Mouse (Mus musculus): ENCODE results near the gene Prr5l. TPM values are rescaled to one million over a fixed set of nuclear protein-coding genes. Genes with fewer than 3 reads are reported as not detected.
A peak's percentile ranks its signal among the peaks of the same experiment; 100 is the strongest.

Prr5l gene
- polyA plus RNA-seq, 2 experiments = 1.4 to 1.7 TPM

GRCm38 (mm10) chr2:101802240-101802639 is 80.6 kb downstream of the Prr5l start:
- 68% methylated on average over 6 of the region's 6 CpGs for WGBS (ENCODE audit: insufficient replicate concordance)
- no peaks in the 10 kb centered on the region for H3K4me1 ChIP-seq (replicated peaks; ENCODE audit: control insufficient read depth in 2 of 2, insufficient read depth in 2 of 2, low read length in 1 of 2)
- no peaks in the 10 kb centered on the region for H3K9me3 ChIP-seq (ENCODE audit: control insufficient read depth, low read length)
- H3K4me2 ChIP-seq (ENCODE audit: low read depth) = no peak overlapping the region
- H3K4me3 ChIP-seq (ENCODE audit: insufficient read depth in 1 of 2, low read depth in 2 of 2, low read length in 2 of 2) = no peak overlapping the region
- no peak for DNase-seq (ENCODE audit: low read depth in 3 of 3, low spot score in 3 of 3)
- no peak overlapping the region for H3K9ac ChIP-seq (replicated peaks)
- ATAC-seq (ENCODE audit: insufficient read depth) = no peak
- H3K27ac ChIP-seq = no peak overlapping the region
- H3K36me3 ChIP-seq (replicated peaks; ENCODE audit: control insufficient read depth, insufficient read depth, low read depth) = no peaks in the 10 kb centered on the region
- peaks cover 10% of the 10 kb centered on the region for H3K27me3 ChIP-seq (ENCODE audit: control insufficient read depth, insufficient read depth, low read length)
- no peak for TF ChIP-seq CTCF (IDR thresholded peaks at IDR 0.05; ENCODE audit: low read depth)
- TF ChIP-seq EP300 (IDR thresholded peaks at IDR 0.05; ENCODE audit: low read depth) = no peak

GRCm38 (mm10) chr2:101797901-101798250 is 85.0 kb downstream of the Prr5l start:
- Histone ChIP-seq H3K4me2 (ENCODE audit: low read depth) (peak overlapping the region; percentile 59), H3K27ac (no peak overlapping the region), H3K27me3 (ENCODE audit: control insufficient read depth, insufficient read depth, low read length) (peaks cover 22% of the 10 kb centered on the region), H3K4me1 (replicated peaks; ENCODE audit: control insufficient read depth in 2 of 2, insufficient read depth in 2 of 2, low read length in 1 of 2) (0 out of 4 replicates have a peak, but pooled peaks cover 0 to 3% of the 10 kb centered on the region in 2 experiments), H3K9me3 (ENCODE audit: control insufficient read depth, low read length) (no peaks in the 10 kb centered on the region), H3K4me3 (ENCODE audit: insufficient read depth in 1 of 2, low read depth in 2 of 2, low read length in 2 of 2) (peak overlapping the region; percentile 50 to 59), H3K36me3 (replicated peaks; ENCODE audit: control insufficient read depth, insufficient read depth, low read depth) (no peaks in the 10 kb centered on the region), H3K9ac (replicated peaks) (no peak overlapping the region)
- TF ChIP-seq EP300 (IDR thresholded peaks at IDR 0.05; ENCODE audit: low read depth) (no peak), CTCF (IDR thresholded peaks at IDR 0.05; ENCODE audit: low read depth) (no peak)
- no peak for ATAC-seq (ENCODE audit: insufficient read depth)
- no peak for DNase-seq (ENCODE audit: low read depth in 3 of 3, low spot score in 3 of 3)
- whole genome bisulfite sequencing (ENCODE audit: insufficient replicate concordance) = 3% methylated on average over 19 of the region's 19 CpGs

- DNase-seq (ENCODE audit: low read depth in 3 of 3, low spot score in 3 of 3) (no peak), ATAC-seq (ENCODE audit: insufficient read depth) (peak; percentile 45)
- peaks cover 22% of the 10 kb centered on the region for H3K27me3 ChIP-seq (ENCODE audit: control insufficient read depth, insufficient read depth, low read length)
- H3K36me3 ChIP-seq (replicated peaks; ENCODE audit: control insufficient read depth, insufficient read depth, low read depth) = no peaks in the 10 kb centered on the region
- H3K4me2 ChIP-seq (ENCODE audit: low read depth) = peak overlapping the region; percentile 59
- under 1% methylated on average over 49 of the region's 49 CpGs for WGBS (ENCODE audit: insufficient replicate concordance)
- H3K27ac ChIP-seq = no peak overlapping the region
- H3K9me3 ChIP-seq (ENCODE audit: control insufficient read depth, low read length) = no peaks in the 10 kb centered on the region
- H3K4me3 ChIP-seq (ENCODE audit: insufficient read depth in 1 of 2, low read depth in 2 of 2, low read length in 2 of 2) = peak overlapping the region; percentile 50 to 59
- H3K4me1 ChIP-seq (replicated peaks; ENCODE audit: control insufficient read depth in 2 of 2, insufficient read depth in 2 of 2, low read length in 1 of 2) = 0 out of 4 replicates have a peak, but pooled peaks cover 0 to 3% of the 10 kb centered on the region in 2 experiments
- TF ChIP-seq CTCF (IDR thresholded peaks at IDR 0.05; ENCODE audit: low read depth) (no peak), EP300 (IDR thresholded peaks at IDR 0.05; ENCODE audit: low read depth) (no peak)
- H3K9ac ChIP-seq (replicated peaks) = no peak overlapping the region; the same call in 1 of the 2 replicates
Measured at GRCm38 (mm10) chr2:101797166-101797900, 85.5 kb downstream of the Prr5l start.

GRCm38 (mm10) chr2:101796287-101797115 is 86.3 kb downstream of the Prr5l start:
- peak; percentile 77 for TF ChIP-seq CTCF (IDR thresholded peaks at IDR 0.05; ENCODE audit: low read depth)
- no peak for TF ChIP-seq EP300 (IDR thresholded peaks at IDR 0.05; ENCODE audit: low read depth)
- no peak overlapping the region for H3K27ac ChIP-seq
- ATAC-seq (ENCODE audit: insufficient read depth) (peak; percentile 58), DNase-seq (ENCODE audit: low read depth in 3 of 3, low spot score in 3 of 3) (peak in 2 of 3 experiments; percentile 19 to 20)
- no peaks in the 10 kb centered on the region for H3K36me3 ChIP-seq (replicated peaks; ENCODE audit: control insufficient read depth, insufficient read depth, low read depth)
- no peak overlapping the region for H3K9ac ChIP-seq (replicated peaks)
- 1% methylated on average over 55 of the region's 55 CpGs for WGBS (ENCODE audit: insufficient replicate concordance)
- peak overlapping the region; percentile 50 to 59 for H3K4me3 ChIP-seq (ENCODE audit: insufficient read depth in 1 of 2, low read depth in 2 of 2, low read length in 2 of 2)
- H3K27me3 ChIP-seq (ENCODE audit: control insufficient read depth, insufficient read depth, low read length) = peaks cover 22% of the 10 kb centered on the region
- 0 out of 4 replicates have a peak, but pooled peaks cover 0 to 3% of the 10 kb centered on the region in 2 experiments for H3K4me1 ChIP-seq (replicated peaks; ENCODE audit: control insufficient read depth in 2 of 2, insufficient read depth in 2 of 2, low read length in 1 of 2)
- H3K9me3 ChIP-seq (ENCODE audit: control insufficient read depth, low read length) = no peaks in the 10 kb centered on the region
- H3K4me2 ChIP-seq (ENCODE audit: low read depth) = peak overlapping the region; percentile 59

GRCm38 (mm10) chr2:101792130-101792529 is 90.7 kb downstream of the Prr5l start:
- Histone ChIP-seq H3K27ac (no peak overlapping the region), H3K4me1 (replicated peaks; ENCODE audit: control insufficient read depth in 2 of 2, insufficient read depth in 2 of 2, low read length in 1 of 2) (0 out of 4 replicates have a peak, but pooled peaks cover 0 to 3% of the 10 kb centered on the region in 2 experiments)
- 59% methylated on average over 4 of the region's 4 CpGs for WGBS (ENCODE audit: insufficient replicate concordance)

More at GRCm38 (mm10) chr2:101792130-101792529, 90.7 kb downstream of the Prr5l start:
- TF ChIP-seq CTCF (IDR thresholded peaks at IDR 0.05; ENCODE audit: low read depth) (no peak), EP300 (IDR thresholded peaks at IDR 0.05; ENCODE audit: low read depth) (no peak)
- Histone ChIP-seq H3K4me3 (ENCODE audit: insufficient read depth in 1 of 2, low read depth in 2 of 2, low read length in 2 of 2) (no peak overlapping the region), H3K27me3 (ENCODE audit: control insufficient read depth, insufficient read depth, low read length) (peaks cover 11% of the 10 kb centered on the region), H3K36me3 (replicated peaks; ENCODE audit: control insufficient read depth, insufficient read depth, low read depth) (no peaks in the 10 kb centered on the region), H3K4me2 (ENCODE audit: low read depth) (no peak overlapping the region), H3K9ac (replicated peaks) (no peak overlapping the region), H3K9me3 (ENCODE audit: control insufficient read depth, low read length) (no peaks in the 10 kb centered on the region)
- DNase-seq (ENCODE audit: low read depth in 3 of 3, low spot score in 3 of 3) (no peak), ATAC-seq (ENCODE audit: insufficient read depth) (no peak)
